Mouse (Mus musculus) brain, adult 2 months (tissue): Measurements from ENCODE around the gene Retnlg.
"Not testable (repeated sequence)": the region's sequence is repeated elsewhere in the genome, so short reads cannot be mapped to it uniquely, and the experiment has no call there.

Experiments
- DNase-seq: peaks from one replicate; pipeline ENCODE4 v3.0.0; 2011; ENCODE audit warnings: low read depth, low spot score

Retnlg gene

DNA sequence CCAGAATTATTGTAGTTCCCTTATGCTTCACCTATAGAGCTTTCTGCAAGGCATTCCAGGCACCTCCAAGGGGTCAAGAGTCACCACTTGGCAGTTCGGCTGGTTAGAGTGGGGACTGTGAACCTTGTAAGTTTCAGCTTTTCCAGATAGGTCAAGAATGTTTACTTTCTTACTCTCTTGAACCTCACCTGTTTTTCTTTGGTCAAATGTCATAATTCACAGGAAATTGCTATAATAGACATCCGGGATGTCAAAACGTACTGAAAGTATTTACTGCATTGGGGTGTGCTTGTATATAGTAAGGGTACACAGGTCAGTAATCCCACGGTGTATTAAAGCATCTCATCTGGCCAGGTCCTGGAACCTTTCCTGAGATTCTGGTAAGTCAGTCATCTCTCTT is at the start of gene Retnlg:
Gene Retnlg (plus strand): TSS at position 301 of the 400 bp plus-strand sequence.
- no peak for DNase-seq

DNA sequence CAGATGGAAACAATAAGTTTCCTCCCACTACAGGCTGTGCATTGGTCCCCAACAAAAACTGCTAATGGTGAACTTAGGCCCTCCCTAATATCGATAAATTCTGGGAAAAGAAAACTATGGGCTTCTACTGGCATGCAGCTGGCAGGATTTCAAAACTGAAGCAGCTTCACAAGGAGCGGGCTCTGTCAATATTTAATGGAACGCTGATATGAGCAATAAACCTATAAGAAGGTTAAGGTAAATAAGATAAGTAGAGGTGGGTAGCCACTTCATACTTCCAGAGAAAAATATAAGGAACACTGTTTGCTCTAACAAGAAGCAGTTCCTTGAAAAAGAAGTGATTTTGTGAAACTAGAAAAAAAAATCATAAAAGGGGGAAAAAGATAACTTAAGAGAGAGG is 45.9 kb upstream of the Retnlg start:
- no peak for DNase-seq

GRCm38 (mm10) chr16:48827625-48828024 is 44.8 kb upstream of the Retnlg start:
- DNase-seq, result no peak

DNA sequence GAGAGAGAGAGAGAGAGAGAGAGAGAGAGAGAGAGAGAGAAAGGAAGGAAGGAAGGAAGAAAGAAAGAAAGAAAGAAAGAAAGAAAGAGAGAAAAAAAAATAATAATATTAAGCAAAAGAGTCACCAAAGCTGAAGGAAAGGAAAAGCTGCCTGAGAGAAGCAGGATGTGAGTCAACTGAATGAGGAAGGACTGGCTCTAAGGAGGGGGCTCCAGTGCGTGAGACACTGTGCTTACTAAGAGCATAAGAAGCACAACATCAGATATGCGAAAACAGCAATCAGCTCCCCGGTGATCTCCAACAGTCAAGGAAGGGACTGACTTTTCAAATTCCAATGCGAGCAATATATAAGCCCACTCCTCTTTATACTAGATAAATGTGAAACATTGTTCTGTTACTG is 43.4 kb upstream of the Retnlg start:
- no peak for DNase-seq

GRCm38 (mm10) chr16:48832055-48832454 is 40.4 kb upstream of the Retnlg start:
- no peak for DNase-seq

DNA sequence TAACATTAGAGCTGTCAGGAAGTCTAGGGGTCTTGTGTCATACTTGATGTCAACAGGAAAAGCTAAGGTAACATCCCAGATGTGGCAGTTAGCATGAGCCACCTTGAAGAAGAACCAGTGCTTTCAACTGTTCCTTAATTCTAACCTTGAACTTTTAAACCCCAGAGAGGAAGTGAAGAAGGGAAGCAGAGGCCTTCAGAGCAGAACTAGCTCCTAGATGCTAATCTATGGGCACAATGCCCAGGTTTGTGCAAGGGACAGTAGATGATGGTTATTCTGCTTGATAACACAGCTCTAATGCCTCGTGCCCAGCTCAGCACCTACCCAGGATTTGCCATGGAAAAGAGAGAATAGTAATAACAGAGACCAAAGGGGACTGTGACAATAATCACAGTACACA is 38.8 kb upstream of the Retnlg start:
- not testable (repeated sequence) for DNase-seq

- DNase-seq, result no peak
Measured at GRCm38 (mm10) chr16:48842266-48842665, 30.2 kb upstream of the Retnlg start, which contains the start of gene Retnla. Gene Retnla (plus strand): TSS chr16:48842551.

DNA sequence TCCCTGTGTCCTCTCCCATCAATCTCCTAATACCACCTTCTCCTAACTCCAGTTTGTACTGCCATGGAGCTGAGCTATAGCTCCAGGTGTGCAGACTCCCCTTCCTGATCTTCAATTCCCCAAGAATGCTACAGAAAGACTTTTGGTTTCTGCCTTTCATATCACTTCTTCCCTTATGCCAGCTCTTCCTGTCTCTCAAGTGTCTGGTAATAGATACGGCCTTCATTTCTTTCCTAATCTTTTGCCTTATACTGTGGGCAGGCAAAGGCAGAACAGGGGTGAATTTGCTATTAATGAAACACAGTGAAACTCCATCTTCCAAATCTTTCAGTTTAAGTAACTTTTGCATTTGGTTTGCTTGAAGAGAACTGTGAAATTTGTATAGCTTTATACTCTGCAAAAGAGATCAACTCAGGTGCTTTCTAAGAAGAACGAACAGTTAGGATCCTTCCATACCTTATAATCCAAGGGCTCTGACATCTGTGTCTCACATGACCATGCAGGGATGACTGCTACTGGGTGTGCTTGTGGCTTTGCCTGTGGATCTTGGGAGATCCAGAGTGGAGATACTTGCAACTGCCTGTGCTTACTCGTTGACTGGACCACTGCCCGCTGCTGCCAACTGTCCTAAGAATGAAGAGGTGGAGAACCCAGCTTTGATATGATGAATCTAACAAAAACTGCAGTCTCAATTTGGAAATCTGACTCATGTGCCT is 28.6 kb upstream of the Retnlg start:
- DNase-seq, result peak; percentile 35

DNA sequence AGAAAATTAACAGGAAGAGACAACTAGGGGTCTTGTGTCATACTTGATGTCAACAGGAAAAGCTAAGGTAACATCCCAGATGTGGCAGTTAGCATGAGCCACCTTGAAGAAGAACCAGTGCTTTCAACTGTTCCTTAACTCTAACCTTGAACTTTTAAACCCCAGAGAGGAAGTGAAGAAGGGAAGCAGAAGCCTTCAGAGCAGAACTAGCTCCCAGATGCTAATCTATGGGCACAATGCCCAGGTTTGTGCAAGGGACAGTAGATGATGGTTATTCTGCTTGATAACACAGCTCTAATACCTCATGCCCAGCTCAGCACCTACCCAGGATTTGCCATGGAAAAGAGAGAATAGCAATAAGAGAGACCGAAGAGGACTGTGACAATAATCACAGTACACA is 7.4 kb upstream of the Retnlg start:
- not testable (repeated sequence) for DNase-seq

- DNase-seq, result no peak
Measured at GRCm38 (mm10) chr16:48867690-48868089, 4.7 kb upstream of the Retnlg start.

GRCm38 (mm10) chr16:48868663-48869062 is 3.8 kb upstream of the Retnlg start:
- no peak for DNase-seq

GRCm38 (mm10) chr16:48869671-48870070 is 2.8 kb upstream of the Retnlg start:
- no peak for DNase-seq

DNA sequence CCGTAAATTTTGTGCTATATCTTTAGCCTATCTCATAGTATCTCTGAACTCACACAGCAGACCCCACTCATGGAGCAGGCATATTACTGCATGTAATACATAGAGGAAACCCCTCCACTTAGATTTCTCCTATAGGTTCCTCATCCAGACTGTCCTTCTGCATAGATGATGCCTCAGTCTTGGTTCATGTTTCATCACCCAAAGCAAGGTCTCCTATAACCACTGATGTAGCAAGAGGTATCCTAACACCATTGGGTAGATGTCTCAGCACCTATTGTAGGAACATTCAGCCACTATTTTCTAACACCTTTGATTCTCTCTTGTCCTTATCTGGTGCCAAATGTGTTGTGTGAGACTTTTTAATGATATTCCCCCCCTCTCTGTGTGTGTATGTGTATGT is 667 bp upstream of the Retnlg start:
- DNase-seq, result no peak

DNA sequence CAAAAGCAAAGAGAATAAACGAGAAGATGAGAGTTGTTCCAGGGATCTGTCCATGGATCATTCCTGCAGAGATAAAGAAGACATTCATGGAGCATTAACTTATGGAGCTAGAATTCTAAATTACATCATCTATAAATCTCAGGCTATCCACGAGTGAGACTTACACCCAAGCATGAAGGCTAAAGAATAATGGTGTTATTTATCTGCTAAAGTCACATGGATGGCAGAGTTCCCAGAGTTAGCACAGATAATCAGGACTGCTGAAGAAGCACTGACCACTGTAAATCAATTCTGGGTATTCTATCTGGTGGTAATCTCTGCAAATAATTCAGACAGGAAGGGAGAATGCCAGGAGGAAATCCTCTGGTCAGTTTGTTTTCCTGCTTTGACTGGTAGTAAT is 18.3 kb downstream of the Retnlg start:
- DNase-seq, result no peak

DNA sequence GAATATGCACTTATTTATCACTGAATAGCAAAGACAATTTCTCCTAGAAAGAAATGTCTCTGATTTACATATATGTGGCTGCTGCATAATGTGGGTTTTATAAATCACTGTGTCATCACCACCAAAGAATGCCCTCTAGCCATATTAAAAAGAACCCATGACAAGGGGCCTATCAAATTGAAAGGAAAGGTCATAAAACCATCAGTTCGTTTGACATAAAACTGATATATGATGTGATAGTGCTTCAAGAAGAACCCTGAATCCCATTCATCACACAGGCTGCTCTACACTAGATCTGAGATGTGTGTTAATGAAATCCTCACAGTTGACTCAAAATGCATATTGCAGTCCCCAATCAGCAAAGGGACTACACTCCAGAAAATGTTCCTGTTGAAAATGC is 27.4 kb downstream of the Retnlg start:
- DNase-seq, result no peak

DNA sequence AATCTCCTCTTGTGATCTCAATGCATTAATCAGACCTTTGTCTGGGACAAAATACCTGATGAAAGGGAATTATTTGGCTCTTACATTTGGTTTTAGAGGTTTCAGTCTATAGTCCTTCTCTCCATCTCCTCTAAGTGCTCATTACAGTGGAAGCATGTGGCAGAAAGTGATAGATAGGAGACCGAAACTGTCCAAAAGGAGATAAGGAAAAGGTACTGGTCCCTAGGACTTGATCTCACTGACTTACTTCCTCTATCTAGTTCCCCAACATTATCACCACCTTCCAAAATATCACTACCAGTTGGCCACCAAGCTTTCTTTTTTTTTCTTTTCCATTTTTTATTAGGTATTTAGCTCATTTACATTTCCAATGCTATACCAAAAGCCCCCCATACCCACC is 38.8 kb downstream of the Retnlg start:
- no peak for DNase-seq

GRCm38 (mm10) chr16:48913206-48913605 is 40.8 kb downstream of the Retnlg start:
- DNase-seq, result no peak

- DNase-seq, result no peak
Measured at GRCm38 (mm10) chr16:48923724-48924123, 51.3 kb downstream of the Retnlg start.
